Mouse (Mus musculus): ENCODE measurements around the gene Nol4l.

Nol4l gene

GRCm38 (mm10) chr2:153543911-153544730 lies 14.3 kb upstream of the Nol4l start:
- DNase-seq (ENCODE audit: low read depth in 2 of 2, low spot score in 2 of 2), result no peak

- no peak for DNase-seq (ENCODE audit: low read depth in 2 of 2, low spot score in 2 of 2)
Observed at GRCm38 (mm10) chr2:153542936-153543668, 13.3 kb upstream of the Nol4l start.

GRCm38 (mm10) chr2:153538898-153539297 lies 9.1 kb upstream of the Nol4l start:
- no peak for DNase-seq (ENCODE audit: low read depth in 2 of 2, low spot score in 2 of 2)

- DNase-seq (ENCODE audit: low read depth in 2 of 2, low spot score in 2 of 2), result no peak
Observed at GRCm38 (mm10) chr2:153533981-153534380, 4.2 kb upstream of the Nol4l start.

- no peak for DNase-seq (ENCODE audit: low read depth in 2 of 2, low spot score in 2 of 2)
Observed at GRCm38 (mm10) chr2:153530948-153531347, 1.2 kb upstream of the Nol4l start.

GRCm38 (mm10) chr2:153529365-153529781 lies 398 bp downstream of the Nol4l start:
- no peak for DNase-seq (ENCODE audit: low read depth in 2 of 2, low spot score in 2 of 2)

- DNase-seq (ENCODE audit: low read depth in 2 of 2, low spot score in 2 of 2), result no peak
Observed at GRCm38 (mm10) chr2:153528571-153529364, 1.0 kb downstream of the Nol4l start.

- DNase-seq (ENCODE audit: low read depth in 2 of 2, low spot score in 2 of 2), result no peak
Observed at GRCm38 (mm10) chr2:153527580-153528531, 1.9 kb downstream of the Nol4l start.

- DNase-seq (ENCODE audit: low read depth in 2 of 2, low spot score in 2 of 2), result no peak
Observed at GRCm38 (mm10) chr2:153526850-153527530, 2.8 kb downstream of the Nol4l start.

GRCm38 (mm10) chr2:153525906-153526311 lies 3.9 kb downstream of the Nol4l start:
- peak; percentile 22 to 43 for DNase-seq (ENCODE audit: low read depth in 2 of 2, low spot score in 2 of 2)

- no peak for DNase-seq (ENCODE audit: low read depth in 2 of 2, low spot score in 2 of 2)
Observed at GRCm38 (mm10) chr2:153524727-153525126, 5.0 kb downstream of the Nol4l start.

GRCm38 (mm10) chr2:153523656-153524055 lies 6.1 kb downstream of the Nol4l start:
- DNase-seq (ENCODE audit: low read depth in 2 of 2, low spot score in 2 of 2), result no peak

- no peak for DNase-seq (ENCODE audit: low read depth in 2 of 2, low spot score in 2 of 2)
Observed at GRCm38 (mm10) chr2:153523143-153523542, 6.6 kb downstream of the Nol4l start.

- no peak for DNase-seq (ENCODE audit: low read depth in 2 of 2, low spot score in 2 of 2)
Observed at GRCm38 (mm10) chr2:153522270-153522669, 7.5 kb downstream of the Nol4l start.

GRCm38 (mm10) chr2:153520057-153520456 lies 9.7 kb downstream of the Nol4l start:
- DNase-seq (ENCODE audit: low read depth in 2 of 2, low spot score in 2 of 2), result no peak

- DNase-seq (ENCODE audit: low read depth in 2 of 2, low spot score in 2 of 2), result no peak
Observed at GRCm38 (mm10) chr2:153516961-153517360, 12.8 kb downstream of the Nol4l start.

GRCm38 (mm10) chr2:153515582-153515981 lies 14.2 kb downstream of the Nol4l start:
- DNase-seq (ENCODE audit: low read depth in 2 of 2, low spot score in 2 of 2), result no peak

GRCm38 (mm10) chr2:153514497-153515380 lies 15.0 kb downstream of the Nol4l start:
- no peak for DNase-seq (ENCODE audit: low read depth in 2 of 2, low spot score in 2 of 2)

- DNase-seq (ENCODE audit: low read depth in 2 of 2, low spot score in 2 of 2), result no peak
Observed at GRCm38 (mm10) chr2:153513983-153514382, 15.8 kb downstream of the Nol4l start.

All from CD8-positive naive resting alpha-beta T cell, adult 2 months (primary cell).